Mouse (Mus musculus) liver (tissue): ENCODE data around the gene Crat.

Experiments
- DNase-seq: peaks from one replicate; pipeline ENCODE4 v3.0.0-alpha.2; 2020; ENCODE audit warnings: mixed read lengths

Crat gene

GRCm38 (mm10) chr2:30439631-30440030 lies 24.0 kb upstream of the Crat start:
- no peak for DNase-seq

- no peak for DNase-seq
These were observed 22.2 kb upstream of the Crat start for GRCm38 (mm10) chr2:30437791-30438190.

- DNase-seq, result no peak
These were observed 21.2 kb upstream of the Crat start for GRCm38 (mm10) chr2:30436809-30437208.

- DNase-seq, result no peak
These were observed 20.5 kb upstream of the Crat start for GRCm38 (mm10) chr2:30436156-30436545.

- DNase-seq, result peak; percentile 72
These were observed 19.9 kb upstream of the Crat start for GRCm38 (mm10) chr2:30435326-30436155.

- DNase-seq, result no peak
These were observed 13.5 kb upstream of the Crat start for GRCm38 (mm10) chr2:30429156-30429555.

DNA sequence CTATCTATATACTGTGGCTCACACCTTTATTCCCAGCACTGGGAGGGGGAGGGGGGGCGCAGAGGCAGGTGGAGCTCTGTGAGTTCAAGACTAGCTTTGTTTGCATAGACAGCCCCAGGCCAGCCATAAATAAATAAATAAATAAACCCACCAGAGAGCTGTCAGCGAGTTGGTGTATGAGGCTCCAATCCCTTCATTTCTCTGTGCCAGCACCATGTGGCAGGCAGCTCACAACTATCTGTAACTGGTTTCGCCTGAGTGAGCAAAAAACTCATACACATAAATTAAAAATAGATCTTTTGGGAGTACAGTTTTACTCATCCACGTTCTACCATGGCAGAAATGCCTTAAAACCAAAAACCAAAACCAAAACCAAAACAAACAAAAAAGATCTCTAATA lies 5.8 kb upstream of the Crat start:
- DNase-seq, result no peak

DNA sequence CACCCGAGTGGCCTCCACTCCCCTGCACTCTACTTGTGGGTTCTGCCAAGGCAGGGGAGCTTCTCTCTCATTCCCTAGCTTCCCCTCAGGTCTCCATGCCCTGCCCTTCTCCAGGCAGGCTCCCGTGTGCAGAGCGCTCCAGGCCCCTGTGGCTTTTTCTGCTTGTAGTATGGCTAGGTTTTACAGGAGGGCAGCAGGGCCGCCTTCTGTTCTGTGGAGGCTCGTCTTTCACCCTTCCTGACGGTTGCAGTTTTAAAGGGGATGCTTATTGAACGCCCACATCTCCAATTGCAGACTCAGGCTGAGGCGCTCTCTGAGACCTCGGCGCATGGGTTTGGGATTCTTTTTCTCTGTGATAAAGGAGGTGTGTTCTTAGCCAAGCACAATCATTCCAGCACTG lies 3.5 kb upstream of the Crat start:
- DNase-seq, result peak; percentile 37

DNA sequence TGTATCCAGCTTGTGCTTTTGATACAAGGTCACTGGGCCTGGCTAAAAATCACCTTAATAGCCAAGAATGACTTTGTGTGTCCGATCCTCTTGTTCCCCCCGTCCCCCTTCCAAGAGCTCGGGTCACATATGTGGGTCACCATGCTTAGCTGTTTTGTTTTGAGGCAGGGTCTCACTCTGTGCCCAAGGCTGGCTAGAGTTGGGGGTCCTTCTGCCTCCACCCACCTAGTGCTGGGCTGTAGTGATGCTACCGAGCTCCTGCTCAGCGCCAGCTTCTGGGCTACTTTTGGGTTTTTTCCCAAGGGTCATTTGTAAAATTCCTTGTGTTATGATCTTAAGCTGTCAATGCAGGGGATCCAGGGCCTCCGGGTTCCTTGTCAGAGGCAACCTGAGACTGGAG lies 2.6 kb upstream of the Crat start:
- no peak for DNase-seq

DNA sequence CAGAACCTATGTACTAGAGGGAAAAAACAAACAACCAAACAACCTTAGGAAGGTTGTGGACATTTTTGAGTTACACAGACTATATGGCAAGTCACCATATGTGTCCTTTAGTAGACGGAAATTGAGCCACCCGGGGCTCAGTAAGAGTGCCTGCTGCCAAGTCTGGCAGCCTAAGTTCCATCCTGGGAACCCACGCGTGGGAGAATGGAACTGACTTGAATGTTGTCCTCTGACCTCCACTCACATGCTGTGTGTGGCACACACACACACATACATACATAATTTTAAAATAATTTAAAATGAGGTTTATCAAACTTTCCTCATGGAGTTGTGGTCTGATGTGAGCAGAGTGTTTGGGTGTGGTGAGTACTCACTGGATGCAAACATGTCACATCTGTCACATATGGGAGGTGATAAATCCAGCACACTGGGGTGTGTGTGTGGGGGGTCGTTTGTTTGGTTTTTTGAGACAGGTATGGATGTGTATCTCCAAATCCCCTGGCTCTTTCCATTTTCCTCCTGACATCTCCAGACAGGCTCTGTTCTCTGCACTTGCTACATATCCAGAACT lies 2.1 kb upstream of the Crat start:
- peak; percentile 71 for DNase-seq

DNA sequence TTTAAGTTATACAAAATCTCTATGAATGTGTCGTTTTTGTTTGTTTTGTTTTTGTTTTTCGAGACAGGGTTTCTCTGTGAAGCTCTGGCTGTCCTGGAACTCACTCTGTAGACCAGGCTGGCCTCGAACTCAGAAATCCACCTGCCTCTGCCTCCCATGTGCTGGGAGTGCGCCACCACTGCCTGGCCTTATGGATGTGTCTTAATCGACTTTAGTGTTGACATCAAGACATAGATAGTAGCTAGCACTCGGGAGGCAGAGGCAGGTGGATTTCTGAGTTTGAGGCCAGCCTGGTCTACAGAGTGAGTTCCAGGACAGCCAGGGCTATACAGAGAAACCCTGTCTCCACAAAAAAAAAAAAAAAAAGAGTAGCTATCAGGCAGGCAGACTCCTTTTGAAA lies 1.5 kb upstream of the Crat start:
- peak; percentile 68 for DNase-seq

DNA sequence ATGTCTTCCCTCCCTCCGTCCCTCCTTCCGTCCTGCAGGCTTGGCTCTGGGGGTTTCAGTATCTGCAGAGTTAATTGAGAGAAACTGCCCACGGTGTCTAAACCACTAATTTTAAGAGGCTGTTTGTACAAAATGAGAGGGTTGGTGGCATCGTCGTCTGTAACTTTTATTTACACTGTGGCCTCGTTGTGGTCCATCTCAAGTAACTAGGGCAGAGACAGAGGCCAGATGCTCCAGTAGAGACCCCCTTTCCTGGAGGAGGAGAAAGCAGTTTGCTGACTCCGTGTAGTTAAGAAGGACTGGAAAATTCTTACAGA lies 994 bp upstream of the Crat start:
- no peak for DNase-seq

- peak; percentile 93 for DNase-seq
These were observed 479 bp upstream of the Crat start, which contains the start of gene Ptpa for GRCm38 (mm10) chr2:30415936-30416648. Gene Ptpa, plus strand, starts transcription at chr2:30416039.

- DNase-seq, result no peak
These were observed 932 bp downstream of the Crat start for GRCm38 (mm10) chr2:30414681-30415080.

DNA sequence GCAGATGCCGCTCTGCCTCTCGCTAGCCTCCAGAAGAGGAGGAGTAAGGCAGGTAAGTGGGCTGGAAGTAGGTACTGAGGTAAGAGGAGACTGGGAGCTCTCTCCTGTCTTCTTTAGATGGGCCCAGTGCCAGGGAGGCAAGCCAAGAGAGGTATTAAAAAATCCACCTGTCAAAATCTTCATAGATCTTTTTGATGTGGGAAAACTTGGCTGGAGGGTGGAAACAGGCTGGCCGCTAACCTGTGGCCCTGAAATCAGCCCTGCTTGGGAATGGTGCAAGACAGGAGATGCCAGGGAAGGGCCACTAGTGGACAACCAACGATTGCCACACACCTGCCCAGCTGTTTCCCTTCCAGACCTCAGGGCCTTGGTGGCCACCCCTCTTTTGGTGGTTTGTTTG lies 1.5 kb downstream of the Crat start:
- DNase-seq, result no peak

DNA sequence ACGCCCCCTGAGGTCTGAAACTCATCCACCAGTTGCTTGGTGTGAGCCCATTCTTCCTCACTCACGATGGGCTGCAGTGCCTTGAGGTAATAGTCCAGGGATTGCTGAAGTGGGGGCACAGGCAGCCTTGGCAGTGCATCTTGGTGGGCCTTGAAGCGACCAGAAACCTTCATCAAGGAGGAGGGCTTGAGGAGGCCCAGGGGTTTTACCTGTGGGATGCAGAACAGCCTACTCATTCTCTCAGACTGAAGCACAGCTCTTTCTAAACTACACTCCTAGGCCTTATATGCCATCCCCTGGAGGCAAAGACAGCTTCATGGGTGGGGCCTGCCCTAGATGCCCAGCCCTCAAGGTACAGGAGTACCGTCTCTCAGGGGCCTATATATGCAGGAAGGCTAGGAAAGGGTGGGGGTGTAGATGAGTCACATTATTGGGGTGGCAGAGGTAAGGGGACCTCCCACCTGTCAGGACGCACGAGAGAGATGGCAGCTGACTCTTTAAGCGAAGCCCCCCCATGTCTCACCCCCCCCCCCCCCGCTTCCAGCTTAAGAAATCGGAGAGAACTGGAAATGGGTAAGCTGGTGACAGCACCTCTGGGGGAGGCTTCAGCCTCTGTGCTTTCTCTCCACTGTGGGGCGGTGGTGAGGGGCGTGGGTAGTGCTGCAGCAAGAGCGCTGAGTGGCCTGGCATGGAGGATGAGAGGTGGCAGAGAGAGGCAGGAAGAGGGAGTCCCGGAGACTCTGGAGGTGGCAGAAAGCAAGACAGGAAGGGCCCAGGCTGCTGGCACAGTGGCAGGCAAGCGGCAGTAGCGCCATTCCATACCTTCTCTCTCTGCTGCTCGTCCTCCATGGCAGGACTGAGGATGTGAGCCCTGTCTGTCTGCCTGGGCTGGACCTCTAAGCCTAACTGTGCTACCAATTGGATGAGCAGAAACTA lies 2.3 kb downstream of the Crat start:
- no peak for DNase-seq

- DNase-seq, result no peak
These were observed 6.0 kb downstream of the Crat start for GRCm38 (mm10) chr2:30409454-30410176.

GRCm38 (mm10) chr2:30408452-30409100 lies 7.0 kb downstream of the Crat start:
- no peak for DNase-seq

DNA sequence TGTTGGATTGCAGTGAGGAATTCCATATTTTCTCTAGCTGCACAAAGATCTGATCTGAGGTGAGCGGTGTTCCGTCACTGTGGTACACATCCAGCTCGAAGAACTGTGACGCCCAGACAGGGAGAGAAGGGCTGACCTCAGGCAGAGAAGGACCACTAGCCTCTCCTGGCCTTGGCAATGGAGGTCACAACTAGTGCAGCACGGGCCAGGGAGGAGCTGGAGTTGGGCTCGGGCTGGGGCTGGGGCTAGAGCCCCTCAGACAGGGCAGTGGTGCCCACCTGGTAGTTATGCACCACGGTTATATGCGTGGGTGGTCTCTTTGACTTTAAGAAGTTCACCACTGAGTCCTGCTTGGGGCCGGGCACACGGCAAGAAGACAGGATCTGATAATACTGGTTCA lies 7.8 kb downstream of the Crat start:
- DNase-seq, result no peak

- DNase-seq, result no peak
These were observed 8.4 kb downstream of the Crat start for GRCm38 (mm10) chr2:30407221-30407620.

DNA sequence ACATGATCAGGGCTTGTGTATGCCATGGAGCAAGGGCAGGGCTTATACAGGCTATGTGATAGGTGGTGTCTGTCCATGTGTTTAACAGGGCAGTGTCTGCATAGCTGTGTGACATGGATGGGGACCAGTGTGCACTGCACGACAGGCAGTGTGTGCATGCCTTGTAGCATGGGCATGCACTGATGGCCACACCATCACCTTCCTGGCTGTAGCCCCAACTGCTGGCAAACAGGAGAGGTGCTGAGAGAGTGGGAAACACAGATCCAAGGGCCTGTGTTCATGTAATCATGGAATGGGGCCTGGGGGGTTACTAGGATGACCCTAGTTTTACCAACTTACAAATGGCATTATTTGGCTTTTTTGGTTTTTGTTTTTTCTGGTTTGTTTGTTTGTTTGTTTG lies 11.7 kb downstream of the Crat start:
- DNase-seq, result no peak

DNA sequence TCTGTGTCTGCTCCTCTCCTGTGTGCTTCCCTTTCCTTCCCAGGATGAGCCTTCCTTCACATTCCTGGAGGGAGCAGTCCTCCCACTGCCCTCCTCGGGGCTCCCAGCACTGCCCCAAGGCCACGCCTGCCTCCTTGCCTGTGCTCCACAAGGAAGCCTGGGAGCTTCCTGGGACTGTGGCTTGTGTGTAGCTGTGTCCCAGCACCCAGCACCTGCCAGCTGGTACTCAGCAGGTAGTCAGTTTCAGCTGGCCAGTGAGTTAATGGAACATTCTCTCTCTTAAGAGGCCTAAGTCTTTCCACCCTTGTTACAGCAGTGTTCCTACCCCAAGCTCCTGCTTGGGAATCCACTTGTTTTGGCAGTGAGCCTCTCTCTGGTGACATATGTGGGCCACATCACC lies 12.8 kb downstream of the Crat start:
- no peak for DNase-seq
